Mouse (Mus musculus) megakaryocyte, embryonic 14.5 days (primary cell): ENCODE results near the gene Zfp36l2.

ENCODE experiments used
- FLI1 ChIP-seq: IDR thresholded peaks from 2 replicates; pipeline ENCODE4 v1.6.1; 2012; ENCODE audit warnings: low read length, inconsistent platforms, mixed read lengths
- GATA1 ChIP-seq: IDR thresholded peaks from 3 replicates; pipeline ENCODE4 v1.6.1; 2012; ENCODE audit warnings: mixed read lengths, low read length, inconsistent platforms, borderline replicate concordance

DNA sequence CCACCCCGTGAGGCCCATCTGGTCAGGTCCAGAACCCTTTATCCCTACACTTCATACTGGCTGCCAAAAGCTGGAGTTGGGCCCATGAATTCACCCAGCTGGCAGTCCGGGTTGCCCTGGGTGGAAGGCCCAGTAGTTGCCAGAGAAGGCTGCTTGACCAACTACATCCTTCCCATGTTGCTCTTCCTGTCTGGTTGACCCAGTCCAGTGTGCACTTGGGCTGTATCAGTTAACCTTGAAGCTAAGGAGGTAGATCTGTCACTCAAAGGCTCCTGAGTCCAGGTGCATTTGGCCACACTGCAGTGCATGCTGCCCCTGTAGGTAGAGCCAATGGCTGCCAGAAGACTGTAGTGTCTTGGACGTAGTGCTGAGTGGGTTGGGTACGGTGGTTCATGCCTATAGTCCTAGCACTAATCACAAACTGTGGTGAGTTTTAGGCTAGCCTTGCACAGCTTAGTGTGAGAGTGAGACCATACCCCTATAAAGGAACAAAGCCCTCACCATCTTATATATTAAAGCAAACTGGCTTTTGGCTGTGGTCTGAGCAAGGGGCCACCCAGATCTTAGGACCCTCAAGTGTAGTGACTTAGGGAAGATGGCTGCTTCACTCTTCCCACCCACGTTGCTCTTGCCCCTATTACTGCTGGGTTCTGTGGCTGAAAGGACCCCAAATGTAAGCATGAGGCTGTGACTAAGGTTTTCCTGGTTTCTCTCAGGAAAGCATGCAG, 1.5 kb upstream of the Zfp36l2 start:
- TF ChIP-seq GATA1 (no peak), FLI1 (no peak)
